Mouse (Mus musculus): Measurements from ENCODE around the gene Negr1. TPM values are rescaled to one million over a fixed set of nuclear protein-coding genes. Genes with fewer than 3 reads are reported as not detected.
"Not testable (repeated sequence)": the region's sequence is repeated elsewhere in the genome, so short reads cannot be mapped to it uniquely, and the experiment has no call there.

Negr1 gene
- total RNA-seq, 1 experiment from 2014 or later = 7.0 TPM

- DNase-seq = no peak
Observed at GRCm38 (mm10) chr3:157024580-157024979, 463.0 kb downstream of the Negr1 start.

GRCm38 (mm10) chr3:157031513-157032142, 470.0 kb downstream of the Negr1 start:
- no peak for DNase-seq

- no peak for DNase-seq
Observed at GRCm38 (mm10) chr3:157036016-157036415, 474.4 kb downstream of the Negr1 start.

GRCm38 (mm10) chr3:157036568-157036967, 475.0 kb downstream of the Negr1 start:
- DNase-seq = no peak

- DNase-seq = no peak
Observed at GRCm38 (mm10) chr3:157040619-157041018, 479.0 kb downstream of the Negr1 start.

GRCm38 (mm10) chr3:157044565-157044964, 483.0 kb downstream of the Negr1 start:
- no peak for DNase-seq

GRCm38 (mm10) chr3:157064438-157064837, 502.8 kb downstream of the Negr1 start:
- not testable (repeated sequence) for DNase-seq

GRCm38 (mm10) chr3:157066331-157066730, 504.7 kb downstream of the Negr1 start:
- no peak for DNase-seq

GRCm38 (mm10) chr3:157079250-157079965, 517.8 kb downstream of the Negr1 start:
- no peak for DNase-seq

- DNase-seq = no peak
Observed at GRCm38 (mm10) chr3:157079966-157080306, 518.3 kb downstream of the Negr1 start.

GRCm38 (mm10) chr3:157080585-157080984, 519.0 kb downstream of the Negr1 start:
- DNase-seq = no peak

GRCm38 (mm10) chr3:157082808-157083784, 521.5 kb downstream of the Negr1 start:
- no peak for DNase-seq

- DNase-seq = no peak
Observed at GRCm38 (mm10) chr3:157085180-157085579, 523.6 kb downstream of the Negr1 start.

- DNase-seq = no peak
Observed at GRCm38 (mm10) chr3:157090051-157090450, 528.5 kb downstream of the Negr1 start.

- no peak for DNase-seq
Observed at GRCm38 (mm10) chr3:157096284-157096683, 534.7 kb downstream of the Negr1 start.

- no peak for DNase-seq
Observed at GRCm38 (mm10) chr3:157097514-157097913, 535.9 kb downstream of the Negr1 start.

GRCm38 (mm10) chr3:157098417-157098816, 536.8 kb downstream of the Negr1 start:
- DNase-seq = no peak

GRCm38 (mm10) chr3:157104866-157105579, 543.4 kb downstream of the Negr1 start:
- no peak for DNase-seq

- no peak for DNase-seq
Observed at GRCm38 (mm10) chr3:157105580-157106264, 544.1 kb downstream of the Negr1 start.

GRCm38 (mm10) chr3:157108156-157108555, 546.6 kb downstream of the Negr1 start:
- no peak for DNase-seq

GRCm38 (mm10) chr3:157109308-157109707, 547.7 kb downstream of the Negr1 start:
- peak; percentile 4 for DNase-seq

All from adrenal gland, postnatal 25 days (tissue).